Mouse (Mus musculus): ENCODE data around the gene Tub. TPM values are rescaled to one million over a fixed set of nuclear protein-coding genes. Genes with fewer than 3 reads are reported as not detected.

Gene Tub
- 100 to 1,000 TPM; 106 to 143 TPM for total RNA-seq (2021)

GRCm38 (mm10) chr7:108950312-108950761 lies at the start of gene Tub:
Gene Tub (plus strand): TSS chr7:108950338.
- peak; percentile 82 to 89 for DNase-seq (ENCODE audit: low spot score in 2 of 2)
- intact Hi-C loops (cut with DNase I), result no loop called here

- intact Hi-C loops (cut with DNase I), result no loop called here
- no peak for DNase-seq (ENCODE audit: low spot score in 2 of 2)
These were observed 46.2 kb upstream of the Tub start for GRCm38 (mm10) chr7:108903969-108904368.

- no peak for DNase-seq (ENCODE audit: low spot score in 2 of 2)
- intact Hi-C loops (cut with DNase I), result no loop called here
These were observed 23.1 kb upstream of the Tub start for GRCm38 (mm10) chr7:108927043-108927442.

GRCm38 (mm10) chr7:108928280-108929188 lies 21.6 kb upstream of the Tub start:
- no peak for DNase-seq (ENCODE audit: low spot score in 2 of 2)
- intact Hi-C loops (cut with DNase I), result no loop called here

GRCm38 (mm10) chr7:108929726-108930393 lies 20.3 kb upstream of the Tub start, which contains the start of gene Nlrp10:
Gene Nlrp10 (minus strand): TSS chr7:108930178.
- DNase-seq (ENCODE audit: low spot score in 2 of 2), result no peak
- intact Hi-C loops (cut with DNase I), result loop anchor here (5.0 kb wide), 2 partner anchors 78 to 113 kb away; partner anchors contain the start of gene Olfr516

GRCm38 (mm10) chr7:108933794-108934731 lies 16.1 kb upstream of the Tub start, which contains the start of gene Eif3f:
Gene Eif3f (plus strand): TSS chr7:108934417.
- intact Hi-C loops (cut with DNase I), result loop anchor here (5.0 kb wide), 2 partner anchors 82 to 117 kb away; partner anchors contain the start of gene Olfr516
- peak; percentile 92 to 96 for DNase-seq (ENCODE audit: low spot score in 2 of 2)

GRCm38 (mm10) chr7:108934836-108935235 lies 15.3 kb upstream of the Tub start:
- intact Hi-C loops (cut with DNase I), result loop anchor here (5.0 kb wide), 2 partner anchors 83 to 118 kb away; partner anchors contain the start of gene Olfr516

GRCm38 (mm10) chr7:108935411-108935810 lies 14.7 kb upstream of the Tub start:
- no peak for DNase-seq (ENCODE audit: low spot score in 2 of 2)
- intact Hi-C loops (cut with DNase I), result no loop called here

More at GRCm38 (mm10) chr7:108934836-108935235, 15.3 kb upstream of the Tub start:
- DNase-seq (ENCODE audit: low spot score in 2 of 2), result no peak

- intact Hi-C loops (cut with DNase I), result no loop called here
- no peak for DNase-seq (ENCODE audit: low spot score in 2 of 2)
These were observed 13.5 kb upstream of the Tub start for GRCm38 (mm10) chr7:108936591-108936990.

- DNase-seq (ENCODE audit: low spot score in 2 of 2), result no peak
- intact Hi-C loops (cut with DNase I), result no loop called here
These were observed 8.7 kb upstream of the Tub start for GRCm38 (mm10) chr7:108941466-108941865.

GRCm38 (mm10) chr7:108944002-108944401 lies 6.1 kb upstream of the Tub start:
- intact Hi-C loops (cut with DNase I), result loop anchor here (2.0 kb wide), 1 partner anchor 85 kb away; no protein-coding TSS in a partner anchor
- DNase-seq (ENCODE audit: low spot score in 2 of 2), result peak in 1 of 2 experiments; percentile 39

GRCm38 (mm10) chr7:108948611-108949010 lies 1.5 kb upstream of the Tub start:
- intact Hi-C loops (cut with DNase I), result no loop called here
- DNase-seq (ENCODE audit: low spot score in 2 of 2), result no peak

- DNase-seq (ENCODE audit: low spot score in 2 of 2), result no peak
- intact Hi-C loops (cut with DNase I), result no loop called here
These were observed 837 bp upstream of the Tub start for GRCm38 (mm10) chr7:108949301-108949700.

- intact Hi-C loops (cut with DNase I), result no loop called here
These were observed 709 bp downstream of the Tub start for GRCm38 (mm10) chr7:108950762-108951331.

GRCm38 (mm10) chr7:108952801-108953200 lies 2.7 kb downstream of the Tub start:
- intact Hi-C loops (cut with DNase I), result no loop called here
- no peak for DNase-seq (ENCODE audit: low spot score in 2 of 2)

More at GRCm38 (mm10) chr7:108950762-108951331, 709 bp downstream of the Tub start:
- DNase-seq (ENCODE audit: low spot score in 2 of 2), result peak; percentile 83

GRCm38 (mm10) chr7:108954185-108954584 lies 4.0 kb downstream of the Tub start:
- no peak for DNase-seq (ENCODE audit: low spot score in 2 of 2)
- intact Hi-C loops (cut with DNase I), result no loop called here

- intact Hi-C loops (cut with DNase I), result no loop called here
- DNase-seq (ENCODE audit: low spot score in 2 of 2), result no peak
These were observed 7.6 kb downstream of the Tub start for GRCm38 (mm10) chr7:108957734-108958133.

GRCm38 (mm10) chr7:108965968-108966367 lies 15.8 kb downstream of the Tub start:
- no peak for DNase-seq (ENCODE audit: low spot score in 2 of 2)
- intact Hi-C loops (cut with DNase I), result loop anchor here (2.0 kb wide), 1 partner anchor 55 kb away; no protein-coding TSS in a partner anchor
